Mouse (Mus musculus) kidney, adult 11 months (tissue): ENCODE results near the gene Dbh.

Source experiments
- DNase-seq: peaks from one replicate; pipeline ENCODE4 v3.0.0; 2022

The Dbh gene

GRCm38 (mm10) chr2:27226572-27226971 lies 61.5 kb downstream of the Dbh start:
- no peak for DNase-seq

GRCm38 (mm10) chr2:27228809-27229480 lies 63.9 kb downstream of the Dbh start:
- no peak for DNase-seq

GRCm38 (mm10) chr2:27229481-27230105 lies 64.6 kb downstream of the Dbh start:
- no peak for DNase-seq

- DNase-seq: no peak
These were observed 67.3 kb downstream of the Dbh start for GRCm38 (mm10) chr2:27232376-27232775.
